Mouse (Mus musculus) embryonic facial prominence, embryonic 12.5 days (tissue): ENCODE measurements around the gene Klf7. TPM values are rescaled to one million over a fixed set of nuclear protein-coding genes. Genes with fewer than 3 reads are reported as not detected.

Experiments used
- ATAC-seq: fragments of 200-750 bp; cut with Nextera tagmentation; 2 replicates; pipeline ENCODE4 v1.8.0; 2017; ENCODE audit not compliant: insufficient number of reproducible peaks, insufficient read depth, low FRiP score, low TSS enrichment
- H3K27ac ChIP-seq: fragments of 300-500 bp; sonication (generic); 2 replicates; pipeline ENCODE4 v1.5.1; 2016; ENCODE audit warnings: mild to moderate bottlenecking
- H3K27me3 ChIP-seq: fragments of 300-500 bp; sonication (generic); 2 replicates; pipeline ENCODE4 v1.6.1; 2016; ENCODE audit warnings: mild to moderate bottlenecking, moderate library complexity
- H3K36me3 ChIP-seq: fragments of 300-500 bp; sonication (generic); 2 replicates; pipeline ENCODE4 v1.6.1; 2016; ENCODE audit warnings: mild to moderate bottlenecking
- H3K4me1 ChIP-seq: fragments of 300-500 bp; sonication (generic); 2 replicates; pipeline ENCODE4 v1.6.1; 2016
- H3K4me2 ChIP-seq: fragments of 300-500 bp; sonication (generic); replicated peaks from 2 replicates; pipeline ENCODE4 v1.6.1; 2016; ENCODE audit warnings: mild to moderate bottlenecking, moderate library complexity
- H3K4me3 ChIP-seq: fragments of 300-500 bp; sonication (generic); 2 replicates; pipeline ENCODE4 v1.5.1; 2016; ENCODE audit warnings: mild to moderate bottlenecking
- H3K9ac ChIP-seq: fragments of 300-500 bp; sonication (generic); 2 replicates; pipeline ENCODE4 v1.6.1; 2016; ENCODE audit warnings: mild to moderate bottlenecking, moderate library complexity
- H3K9me3 ChIP-seq: fragments of 300-500 bp; sonication (generic); 2 replicates; pipeline ENCODE4 v1.6.1; 2016; ENCODE audit warnings: mild to moderate bottlenecking, moderate library complexity
- WGBS: fragments of 180-500 bp; shearing (Covaris S2); methylation state at CpG from one replicate; pipeline ENCODE4 v1.1.7; 2016; 5-methylcytosine and 5-hydroxymethylcytosine counted together
- polyA plus RNA-seq: library from polyadenylated mRNA; unstranded; fragments of >200 nt; fragmentation: Nextera tagmentation; extraction: Ambion mirVana; gene quantifications from 2 replicates; pipeline ENCODE4 v1.2.1, GENCODE M21; 2016

Klf7 gene
- polyA plus RNA-seq = 23.3 and 24.2 TPM in 2 replicates

GRCm38 (mm10) chr1:64121559-64122465 is at the start of gene Klf7:
Klf7 (minus strand) TSS chr1:64122282.
- ATAC-seq = peak; percentile 99
- Histone ChIP-seq H3K27ac (peak within 1 kb of the TSS; percentile 100), H3K4me3 (peak within 1 kb of the TSS; percentile 58), H3K27me3 (no peaks in the 10 kb centered on the region), H3K9ac (peak within 1 kb of the TSS; percentile 92), H3K4me2 (peak within 1 kb of the TSS; percentile 73), H3K36me3 (no peaks in the 10 kb centered on the region), H3K4me1 (peaks cover 20% of the 10 kb centered on the region), H3K9me3 (no peaks in the 10 kb centered on the region)
- WGBS = under 1% methylated on average over 82 of the region's 82 CpGs

- no peak overlapping the region for H3K9ac ChIP-seq
- H3K4me1 ChIP-seq = no peaks in the 10 kb centered on the region
- ATAC-seq = no peak
- no peak overlapping the region for H3K27ac ChIP-seq
- 70% methylated on average over 5 of the region's 5 CpGs for WGBS
- no peaks in the 10 kb centered on the region for H3K9me3 ChIP-seq
- no peak overlapping the region for H3K4me2 ChIP-seq
- no peak overlapping the region for H3K4me3 ChIP-seq
- no peaks in the 10 kb centered on the region for H3K27me3 ChIP-seq
- H3K36me3 ChIP-seq = no peaks in the 10 kb centered on the region
Measured at GRCm38 (mm10) chr1:64164526-64165062, 42.5 kb upstream of the Klf7 start.

- 48% methylated on average over 3 of the region's 3 CpGs for WGBS
- Histone ChIP-seq H3K27me3 (no peaks in the 10 kb centered on the region), H3K9me3 (no peaks in the 10 kb centered on the region), H3K36me3 (no peaks in the 10 kb centered on the region), H3K27ac (no peak overlapping the region), H3K4me2 (no peak overlapping the region), H3K9ac (no peak overlapping the region), H3K4me3 (no peak overlapping the region), H3K4me1 (no peaks in the 10 kb centered on the region)
- no peak for ATAC-seq
Measured at GRCm38 (mm10) chr1:64158766-64159165, 36.7 kb upstream of the Klf7 start.

GRCm38 (mm10) chr1:64149185-64149584 is 27.1 kb upstream of the Klf7 start:
- Histone ChIP-seq H3K4me1 (no peaks in the 10 kb centered on the region), H3K4me2 (no peak overlapping the region), H3K9ac (no peak overlapping the region), H3K4me3 (no peak overlapping the region), H3K36me3 (no peaks in the 10 kb centered on the region), H3K27me3 (no peaks in the 10 kb centered on the region), H3K27ac (no peak overlapping the region), H3K9me3 (no peaks in the 10 kb centered on the region)
- 86% methylated on average over 3 of the region's 3 CpGs for WGBS
- ATAC-seq = no peak

GRCm38 (mm10) chr1:64142691-64143445 is 20.8 kb upstream of the Klf7 start:
- 56% methylated on average over 6 of the region's 6 CpGs for WGBS
- Histone ChIP-seq H3K4me1 (no peaks in the 10 kb centered on the region), H3K9me3 (no peaks in the 10 kb centered on the region), H3K4me2 (no peak overlapping the region), H3K4me3 (no peak overlapping the region), H3K36me3 (no peaks in the 10 kb centered on the region), H3K9ac (no peak overlapping the region), H3K27me3 (no peaks in the 10 kb centered on the region), H3K27ac (no peak overlapping the region)
- no peak for ATAC-seq

GRCm38 (mm10) chr1:64134439-64134838 is 12.4 kb upstream of the Klf7 start:
- ATAC-seq = no peak
- H3K9ac ChIP-seq = no peak overlapping the region
- H3K4me3 ChIP-seq = no peak overlapping the region
- no peaks in the 10 kb centered on the region for H3K27me3 ChIP-seq
- no peak overlapping the region for H3K27ac ChIP-seq
- no peaks in the 10 kb centered on the region for H3K4me1 ChIP-seq
- H3K9me3 ChIP-seq = no peaks in the 10 kb centered on the region
- no peak overlapping the region for H3K4me2 ChIP-seq
- no peaks in the 10 kb centered on the region for H3K36me3 ChIP-seq
- 79% methylated on average over 1 of the region's 1 CpGs for WGBS

- ATAC-seq = no peak
Measured at GRCm38 (mm10) chr1:64126822-64127221, 4.7 kb upstream of the Klf7 start.

GRCm38 (mm10) chr1:64122466-64122830 is 366 bp upstream of the Klf7 start:
- peaks cover 20% of the 10 kb centered on the region for H3K4me1 ChIP-seq
- no peaks in the 10 kb centered on the region for H3K9me3 ChIP-seq
- peak overlapping the region; percentile 58 for H3K4me3 ChIP-seq
- H3K27ac ChIP-seq = peak overlapping the region; percentile 100
- WGBS = 23% methylated on average over 9 of the region's 9 CpGs
- H3K27me3 ChIP-seq = no peaks in the 10 kb centered on the region
- no peak for ATAC-seq
- H3K4me2 ChIP-seq = peak overlapping the region; percentile 73
- peak overlapping the region; percentile 92 for H3K9ac ChIP-seq
- no peaks in the 10 kb centered on the region for H3K36me3 ChIP-seq

More at GRCm38 (mm10) chr1:64126822-64127221, 4.7 kb upstream of the Klf7 start:
- Histone ChIP-seq H3K4me3 (no peak overlapping the region), H3K9me3 (no peaks in the 10 kb centered on the region), H3K9ac (no peak overlapping the region), H3K4me1 (no peaks in the 10 kb centered on the region), H3K27me3 (no peaks in the 10 kb centered on the region), H3K36me3 (no peaks in the 10 kb centered on the region), H3K27ac (no peak overlapping the region), H3K4me2 (no peak overlapping the region)
- 69% methylated on average over 2 of the region's 2 CpGs for WGBS

- Histone ChIP-seq H3K4me3 (peak overlapping the region; percentile 58), H3K4me1 (peaks cover 20% of the 10 kb centered on the region), H3K36me3 (no peaks in the 10 kb centered on the region), H3K9me3 (no peaks in the 10 kb centered on the region), H3K27me3 (no peaks in the 10 kb centered on the region), H3K27ac (peak overlapping the region; percentile 100), H3K4me2 (peak overlapping the region; percentile 73), H3K9ac (peak overlapping the region; percentile 73)
- WGBS = under 1% methylated on average over 23 of the region's 25 CpGs
- peak; percentile 29 for ATAC-seq
Measured at GRCm38 (mm10) chr1:64120811-64121515, 1.1 kb downstream of the Klf7 start.

- under 1% methylated on average over 13 of the region's 13 CpGs for WGBS
- H3K4me2 ChIP-seq = peak overlapping the region; percentile 73
- no peaks in the 10 kb centered on the region for H3K9me3 ChIP-seq
- H3K27me3 ChIP-seq = no peaks in the 10 kb centered on the region
- H3K36me3 ChIP-seq = no peaks in the 10 kb centered on the region
- H3K4me3 ChIP-seq = peak overlapping the region; percentile 58
- H3K27ac ChIP-seq = peak overlapping the region; percentile 100
- H3K9ac ChIP-seq = peak overlapping the region; percentile 73
- H3K4me1 ChIP-seq = peaks cover 20% of the 10 kb centered on the region
- ATAC-seq = no peak
Measured at GRCm38 (mm10) chr1:64120421-64120810, 1.7 kb downstream of the Klf7 start.

- no peaks in the 10 kb centered on the region for H3K9me3 ChIP-seq
- peak overlapping the region; percentile 73 for H3K4me2 ChIP-seq
- 4% methylated on average over 8 of the region's 8 CpGs for WGBS
- ATAC-seq = no peak
- peaks cover 20% of the 10 kb centered on the region for H3K4me1 ChIP-seq
- H3K36me3 ChIP-seq = no peaks in the 10 kb centered on the region
- peak overlapping the region; percentile 100 for H3K27ac ChIP-seq
- H3K9ac ChIP-seq = peak overlapping the region; percentile 73
- H3K4me3 ChIP-seq = peak overlapping the region; percentile 58
- no peaks in the 10 kb centered on the region for H3K27me3 ChIP-seq
Measured at GRCm38 (mm10) chr1:64119851-64120250, 2.2 kb downstream of the Klf7 start.
